Mouse (Mus musculus): ENCODE measurements around the gene Zfp580.
"Not testable (repeated sequence)": the region's sequence is repeated elsewhere in the genome, so short reads cannot be mapped to it uniquely, and the experiment has no call there.

Gene Zfp580

GRCm38 (mm10) chr7:5064886-5065285, 13.5 kb downstream of the Zfp580 start:
- no peak for DNase-seq (ENCODE audit: low spot score in 2 of 2)

GRCm38 (mm10) chr7:5073586-5073985, 22.2 kb downstream of the Zfp580 start:
- DNase-seq (ENCODE audit: low spot score in 2 of 2), result no peak

- no peak for DNase-seq (ENCODE audit: low spot score in 2 of 2)
These were observed 23.6 kb downstream of the Zfp580 start for GRCm38 (mm10) chr7:5074984-5075383.

GRCm38 (mm10) chr7:5076931-5077330, 25.6 kb downstream of the Zfp580 start:
- no peak for DNase-seq (ENCODE audit: low spot score in 2 of 2)

GRCm38 (mm10) chr7:5079365-5080009, 28.1 kb downstream of the Zfp580 start:
- not testable (repeated sequence) for DNase-seq (ENCODE audit: low spot score in 2 of 2)

- peak; percentile 90 to 97 for DNase-seq (ENCODE audit: low spot score in 2 of 2)
These were observed 28.8 kb downstream of the Zfp580 start, which contains the start of gene Epn1 for GRCm38 (mm10) chr7:5080010-5080751. Gene Epn1, plus strand, starts transcription at chr7:5080235.

- DNase-seq (ENCODE audit: low spot score in 2 of 2), result no peak
These were observed 29.5 kb downstream of the Zfp580 start for GRCm38 (mm10) chr7:5080815-5081214.

- no peak for DNase-seq (ENCODE audit: low spot score in 2 of 2)
These were observed 29.9 kb downstream of the Zfp580 start for GRCm38 (mm10) chr7:5081241-5081640.

- no peak for DNase-seq (ENCODE audit: low spot score in 2 of 2)
These were observed 30.6 kb downstream of the Zfp580 start for GRCm38 (mm10) chr7:5081939-5082338.

- DNase-seq (ENCODE audit: low spot score in 2 of 2), result no peak
These were observed 32.2 kb downstream of the Zfp580 start for GRCm38 (mm10) chr7:5083325-5084105.

- no peak for DNase-seq (ENCODE audit: low spot score in 2 of 2)
These were observed 34.2 kb downstream of the Zfp580 start for GRCm38 (mm10) chr7:5085512-5085911.

- DNase-seq (ENCODE audit: low spot score in 2 of 2), result no peak
These were observed 35.6 kb downstream of the Zfp580 start for GRCm38 (mm10) chr7:5086921-5087440.

- DNase-seq (ENCODE audit: low spot score in 2 of 2), result no peak
These were observed 36.5 kb downstream of the Zfp580 start for GRCm38 (mm10) chr7:5087886-5088285.

- DNase-seq (ENCODE audit: low spot score in 2 of 2), result no peak
These were observed 38.5 kb downstream of the Zfp580 start for GRCm38 (mm10) chr7:5089853-5090252.

- no peak for DNase-seq (ENCODE audit: low spot score in 2 of 2)
These were observed 39.8 kb downstream of the Zfp580 start for GRCm38 (mm10) chr7:5091008-5091728.

GRCm38 (mm10) chr7:5092381-5092780, 41.0 kb downstream of the Zfp580 start:
- no peak for DNase-seq (ENCODE audit: low spot score in 2 of 2)

- no peak for DNase-seq (ENCODE audit: low spot score in 2 of 2)
These were observed 41.6 kb downstream of the Zfp580 start for GRCm38 (mm10) chr7:5092831-5093510.

GRCm38 (mm10) chr7:5098769-5099168, 47.4 kb downstream of the Zfp580 start:
- no peak for DNase-seq (ENCODE audit: low spot score in 2 of 2)

- DNase-seq (ENCODE audit: low spot score in 2 of 2), result no peak
These were observed 48.5 kb downstream of the Zfp580 start for GRCm38 (mm10) chr7:5099796-5100195.

- no peak for DNase-seq (ENCODE audit: low spot score in 2 of 2)
These were observed 49.8 kb downstream of the Zfp580 start for GRCm38 (mm10) chr7:5101066-5101663.

GRCm38 (mm10) chr7:5102564-5102963, 51.2 kb downstream of the Zfp580 start:
- no peak for DNase-seq (ENCODE audit: low spot score in 2 of 2)
